Mouse (Mus musculus): ENCODE measurements at regions not wholly inside any gene's neighbourhood (a gene's known extent, or its start where the extent isn't known, plus 50 kb on each side); places are given as distances from the start of the nearest gene placed in this dataset.

DNA sequence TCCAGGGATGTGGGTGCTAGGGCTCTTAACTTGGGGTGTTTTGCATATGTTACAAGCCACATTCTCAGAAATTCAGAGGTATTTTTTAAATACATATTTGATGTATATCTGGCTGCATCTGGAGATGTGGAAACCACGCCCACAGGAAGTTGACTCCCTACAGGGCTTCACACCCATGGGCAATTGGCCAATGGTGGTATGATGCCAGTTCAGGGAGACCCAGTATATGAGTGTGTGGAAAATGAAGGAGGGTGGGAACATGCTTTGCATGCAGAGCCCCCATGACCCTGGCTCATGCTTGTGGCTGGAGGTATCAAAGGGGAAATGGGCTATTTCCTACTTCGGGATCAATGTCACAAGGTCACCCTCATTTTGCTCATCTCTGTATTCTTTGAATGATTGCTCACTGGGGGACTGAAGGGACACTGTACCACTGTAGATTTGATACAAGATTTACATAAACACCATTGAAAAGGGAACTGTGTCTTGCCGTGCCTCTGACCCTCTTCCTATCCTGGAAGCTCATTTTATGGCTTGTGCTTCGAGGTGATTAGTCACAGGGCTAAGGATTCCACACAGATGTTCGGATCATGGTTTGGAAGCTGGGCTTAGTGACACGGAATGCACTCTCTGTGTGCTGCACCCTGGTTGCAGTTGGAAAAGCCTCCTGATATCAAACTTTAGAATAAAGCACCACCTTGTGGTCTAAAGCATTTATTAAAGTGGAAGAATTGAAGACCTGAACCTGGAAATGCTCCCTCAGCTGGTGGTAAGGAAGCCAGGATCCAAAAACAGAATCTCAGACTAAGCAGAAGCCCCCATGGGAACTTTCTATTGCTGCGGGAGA is 56.8 kb upstream of the Edn1 start:
- DNase-seq (ENCODE audit: low spot score in 2 of 2): peak in 1 of 2 experiments; percentile 11

DNA sequence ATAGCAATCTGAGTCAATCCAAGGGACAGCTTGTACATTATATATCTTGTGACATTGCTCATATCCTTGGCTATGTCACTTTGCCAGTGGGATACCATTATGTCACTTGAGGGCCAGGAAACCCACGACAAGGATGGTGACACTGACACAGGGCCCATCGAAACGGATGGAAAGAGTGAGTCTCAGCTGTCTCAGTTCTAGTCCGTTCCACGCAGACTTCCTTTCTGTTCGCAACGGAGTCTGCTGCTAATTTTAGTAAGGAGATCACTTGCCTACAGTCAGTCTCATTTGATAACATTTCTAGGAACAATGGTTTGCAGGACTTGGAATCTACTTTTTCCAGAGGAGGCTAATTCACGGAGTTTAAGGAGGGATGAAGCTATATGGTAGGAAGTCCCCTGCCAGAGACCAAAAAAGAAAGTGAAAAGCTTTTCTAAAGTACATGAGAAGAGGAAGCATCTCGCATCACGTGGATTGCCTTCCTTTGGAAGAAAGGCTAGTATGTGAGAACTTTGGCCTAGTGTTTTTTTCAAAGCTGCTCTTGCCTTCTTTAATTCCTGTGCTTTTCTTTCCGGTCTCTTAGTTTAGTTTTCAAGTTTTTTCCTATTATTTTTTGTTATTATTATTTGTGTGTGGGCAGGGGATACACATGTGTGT is 55.4 kb upstream of the Edn1 start:
- no peak for DNase-seq (ENCODE audit: low spot score in 2 of 2)

Data from gastrocnemius, postnatal 4 days (tissue).